Mouse (Mus musculus): Measurements from ENCODE around the gene Trap1.

DNA sequence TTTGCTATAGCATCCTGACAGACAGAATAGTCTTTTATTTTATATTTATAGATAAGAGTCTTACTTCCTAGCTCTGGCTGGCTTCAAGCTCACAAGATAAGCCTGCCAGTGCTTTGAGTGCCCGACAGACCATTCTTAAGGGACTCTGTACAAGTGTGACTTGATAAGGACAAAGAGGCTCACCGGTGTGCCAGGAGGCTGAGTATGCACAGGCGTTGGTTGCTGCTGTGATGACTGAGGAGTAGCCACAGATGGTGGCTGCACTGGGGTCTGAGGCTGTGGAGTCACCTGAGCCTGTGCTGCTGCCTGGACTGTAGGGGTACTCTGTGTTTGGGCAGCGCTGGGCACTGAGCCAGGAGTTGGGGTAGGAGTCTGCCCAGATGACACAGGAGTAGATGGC, 39.4 kb upstream of the Trap1 start:
- TF ChIP-seq POLR2A (IDR thresholded peaks at IDR 0.05; ENCODE audit: control insufficient read depth, extremely low read depth, insufficient read depth, low read length, poor library complexity) (no peak), CTCF (IDR thresholded peaks at IDR 0.05; ENCODE audit: borderline replicate concordance, control insufficient read depth, extremely low read depth, insufficient read depth, low read length, poor library complexity) (no peak)

Measured in thymus, adult 2 months (tissue).